Mouse (Mus musculus): ENCODE data around the gene Mmp14. TPM values are rescaled to one million over a fixed set of nuclear protein-coding genes. Genes with fewer than 3 reads are reported as not detected.

Gene Mmp14
- total and polyA plus RNA-seq, 3 experiments, result 28.6 to 108 (median 60.4) TPM

DNA sequence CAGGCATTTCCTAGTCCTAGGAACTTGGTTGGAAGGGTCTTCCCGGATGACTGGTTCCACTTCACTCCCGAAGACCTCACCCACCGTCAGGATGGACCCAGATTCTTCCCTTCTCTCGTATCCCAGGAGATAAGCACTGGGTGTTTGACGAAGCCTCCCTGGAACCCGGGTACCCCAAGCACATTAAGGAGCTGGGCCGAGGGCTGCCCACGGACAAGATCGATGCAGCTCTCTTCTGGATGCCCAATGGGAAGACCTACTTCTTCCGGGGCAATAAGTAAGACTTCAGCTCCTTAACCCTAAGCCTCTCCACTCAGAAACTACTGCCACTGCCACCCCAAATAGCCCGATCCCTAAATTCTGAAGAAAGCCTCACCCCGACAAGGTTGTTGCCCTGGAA, 7.7 kb downstream of the Mmp14 start:
- Histone ChIP-seq H3K9me3 (replicated peaks) (no peaks in the 10 kb centered on the region), H3K4me1 (ENCODE audit: insufficient read depth, low read depth, low read length) (peaks cover 73% of the 10 kb centered on the region), H3K4me3 (ENCODE audit: low read depth, low read length) (no peak overlapping the region), H3K27me3 (ENCODE audit: insufficient read depth, low read length) (peaks cover 3% of the 10 kb centered on the region; the same call in 1 of the 2 replicates), H3K36me3 (replicated peaks) (peaks cover 96% of the 10 kb centered on the region)
- TF ChIP-seq TAL1 (conservative IDR thresholded peaks at IDR 0.05; ENCODE audit: low read depth, low read length) (no peak), GATA1 (IDR thresholded peaks at IDR 0.05; ENCODE audit: borderline replicate concordance, low read length) (no peak), GATA2 (IDR thresholded peaks at IDR 0.05; ENCODE audit: borderline replicate concordance, low read depth, low read length) (no peak), CTCF (IDR thresholded peaks at IDR 0.05; ENCODE audit: low read depth, low read length) (no peak)
- ATAC-seq (ENCODE audit: extremely low read depth, insufficient number of reproducible peaks, low FRiP score, poor library complexity, severe bottlenecking) (no peak), DNase-seq (ENCODE audit: low spot score) (no peak)

DNA sequence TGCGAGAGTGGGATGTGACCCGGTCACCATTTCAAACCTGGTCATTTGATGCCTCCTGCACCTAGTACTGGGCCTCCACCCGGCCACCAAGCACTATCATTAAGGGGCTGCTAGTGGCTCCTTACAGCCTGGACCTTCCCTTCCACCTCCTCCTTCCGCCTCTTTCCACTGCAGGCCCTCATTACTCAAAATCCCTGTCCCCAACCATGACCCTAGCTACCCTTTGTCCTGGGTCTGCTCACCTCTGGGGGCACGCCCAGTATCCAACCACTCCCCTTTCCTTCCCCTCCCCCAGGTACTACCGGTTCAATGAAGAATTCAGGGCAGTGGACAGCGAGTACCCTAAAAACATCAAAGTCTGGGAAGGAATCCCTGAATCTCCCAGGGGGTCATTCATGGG, 8.2 kb downstream of the Mmp14 start:
- TF ChIP-seq GATA1 (IDR thresholded peaks at IDR 0.05; ENCODE audit: borderline replicate concordance, low read length), result no peak
- TF ChIP-seq TAL1 (conservative IDR thresholded peaks at IDR 0.05; ENCODE audit: low read depth, low read length), result no peak
- TF ChIP-seq GATA2 (IDR thresholded peaks at IDR 0.05; ENCODE audit: borderline replicate concordance, low read depth, low read length), result no peak
- TF ChIP-seq CTCF (IDR thresholded peaks at IDR 0.05; ENCODE audit: low read depth, low read length), result no peak
- TF ChIP-seq POLR2AphosphoS5 (IDR thresholded peaks at IDR 0.05; ENCODE audit: insufficient replicate concordance, low read depth, low read length), result no peak
- no peaks in the 10 kb centered on the region for H3K9me3 ChIP-seq (replicated peaks)
- peaks cover 73% of the 10 kb centered on the region for H3K4me1 ChIP-seq (ENCODE audit: insufficient read depth, low read depth, low read length)
- no peak overlapping the region for H3K4me3 ChIP-seq (ENCODE audit: low read depth, low read length)
- ATAC-seq (ENCODE audit: extremely low read depth, insufficient number of reproducible peaks, low FRiP score, poor library complexity, severe bottlenecking), result no peak
- peaks cover 96% of the 10 kb centered on the region for H3K36me3 ChIP-seq (replicated peaks)
- no peak for DNase-seq (ENCODE audit: low spot score)
- H3K27me3 ChIP-seq (ENCODE audit: insufficient read depth, low read length), result peaks cover 3% of the 10 kb centered on the region; the same call in 1 of the 2 replicates

DNA sequence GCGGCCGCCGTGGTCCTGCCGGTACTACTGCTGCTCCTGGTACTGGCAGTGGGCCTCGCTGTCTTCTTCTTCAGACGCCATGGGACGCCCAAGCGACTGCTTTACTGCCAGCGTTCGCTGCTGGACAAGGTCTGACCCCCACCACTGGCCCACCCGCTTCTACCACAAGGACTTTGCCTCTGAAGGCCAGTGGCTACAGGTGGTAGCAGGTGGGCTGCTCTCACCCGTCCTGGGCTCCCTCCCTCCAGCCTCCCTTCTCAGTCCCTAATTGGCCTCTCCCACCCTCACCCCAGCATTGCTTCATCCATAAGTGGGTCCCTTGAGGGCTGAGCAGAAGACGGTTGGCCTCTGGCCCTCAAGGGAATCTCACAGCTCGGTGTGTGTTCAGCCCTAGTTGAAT, 9.1 kb downstream of the Mmp14 start:
- H3K9me3 ChIP-seq (replicated peaks), result no peaks in the 10 kb centered on the region
- H3K36me3 ChIP-seq (replicated peaks), result peaks cover 92% of the 10 kb centered on the region
- no peak for DNase-seq (ENCODE audit: low spot score)
- no peak for TF ChIP-seq GATA1 (IDR thresholded peaks at IDR 0.05; ENCODE audit: borderline replicate concordance, low read length)
- no peak for TF ChIP-seq POLR2AphosphoS5 (IDR thresholded peaks at IDR 0.05; ENCODE audit: insufficient replicate concordance, low read depth, low read length)
- TF ChIP-seq TAL1 (conservative IDR thresholded peaks at IDR 0.05; ENCODE audit: low read depth, low read length), result no peak
- no peak for TF ChIP-seq CTCF (IDR thresholded peaks at IDR 0.05; ENCODE audit: low read depth, low read length)
- peaks cover 74% of the 10 kb centered on the region for H3K4me1 ChIP-seq (ENCODE audit: insufficient read depth, low read depth, low read length)
- ATAC-seq (ENCODE audit: extremely low read depth, insufficient number of reproducible peaks, low FRiP score, poor library complexity, severe bottlenecking), result no peak
- peak overlapping the region; percentile 23; the same call in 1 of the 2 replicates for H3K4me3 ChIP-seq (ENCODE audit: low read depth, low read length)
- H3K27me3 ChIP-seq (ENCODE audit: insufficient read depth, low read length), result peaks cover 3% of the 10 kb centered on the region; the same call in 1 of the 2 replicates

DNA sequence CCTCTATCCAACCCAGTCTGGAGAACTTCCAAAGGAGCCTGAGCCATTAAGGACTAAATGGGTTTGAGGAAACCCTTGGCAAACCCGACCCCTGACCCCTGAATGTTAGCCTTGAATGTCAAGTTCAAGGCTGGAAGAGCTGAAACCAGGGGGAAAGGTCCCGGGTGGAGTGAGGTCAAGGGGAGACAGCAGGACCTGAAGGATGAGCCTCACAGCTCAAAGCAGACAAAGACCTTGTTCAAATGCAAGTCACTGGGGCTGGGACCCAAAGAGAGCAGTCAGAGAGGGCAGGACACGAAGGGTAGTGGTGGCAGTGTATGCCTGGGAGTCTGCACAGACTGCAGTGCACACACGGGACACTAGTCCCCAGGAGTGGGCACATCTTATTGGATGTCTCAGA, 10.0 kb downstream of the Mmp14 start:
- DNase-seq (ENCODE audit: low spot score) (no peak), ATAC-seq (ENCODE audit: extremely low read depth, insufficient number of reproducible peaks, low FRiP score, poor library complexity, severe bottlenecking) (no peak)
- Histone ChIP-seq H3K9me3 (replicated peaks) (no peaks in the 10 kb centered on the region), H3K27me3 (ENCODE audit: insufficient read depth, low read length) (peaks cover 3% of the 10 kb centered on the region; the same call in 1 of the 2 replicates), H3K4me3 (ENCODE audit: low read depth, low read length) (no peak overlapping the region), H3K4me1 (ENCODE audit: insufficient read depth, low read depth, low read length) (peaks cover 73% of the 10 kb centered on the region), H3K36me3 (replicated peaks) (peaks cover 87% of the 10 kb centered on the region)
- TF ChIP-seq GATA2 (IDR thresholded peaks at IDR 0.05; ENCODE audit: borderline replicate concordance, low read depth, low read length), result no peak
- TF ChIP-seq TAL1 (conservative IDR thresholded peaks at IDR 0.05; ENCODE audit: low read depth, low read length), result no peak
- no peak for TF ChIP-seq GATA1 (IDR thresholded peaks at IDR 0.05; ENCODE audit: borderline replicate concordance, low read length)
- TF ChIP-seq CTCF (IDR thresholded peaks at IDR 0.05; ENCODE audit: low read depth, low read length), result no peak
- no peak for TF ChIP-seq POLR2AphosphoS5 (IDR thresholded peaks at IDR 0.05; ENCODE audit: insufficient replicate concordance, low read depth, low read length)

GRCm38 (mm10) chr14:54442548-54442947, 11.1 kb downstream of the Mmp14 start:
- Histone ChIP-seq H3K4me1 (ENCODE audit: insufficient read depth, low read depth, low read length) (peaks cover 73% of the 10 kb centered on the region), H3K27me3 (ENCODE audit: insufficient read depth, low read length) (peaks cover 3% of the 10 kb centered on the region; the same call in 1 of the 2 replicates), H3K4me3 (ENCODE audit: low read depth, low read length) (no peak overlapping the region), H3K9me3 (replicated peaks) (no peaks in the 10 kb centered on the region), H3K36me3 (replicated peaks) (peaks cover 75% of the 10 kb centered on the region)
- TF ChIP-seq GATA1 (IDR thresholded peaks at IDR 0.05; ENCODE audit: borderline replicate concordance, low read length), result no peak
- no peak for TF ChIP-seq CTCF (IDR thresholded peaks at IDR 0.05; ENCODE audit: low read depth, low read length)
- TF ChIP-seq GATA2 (IDR thresholded peaks at IDR 0.05; ENCODE audit: borderline replicate concordance, low read depth, low read length), result no peak
- TF ChIP-seq TAL1 (conservative IDR thresholded peaks at IDR 0.05; ENCODE audit: low read depth, low read length), result no peak
- TF ChIP-seq POLR2AphosphoS5 (IDR thresholded peaks at IDR 0.05; ENCODE audit: insufficient replicate concordance, low read depth, low read length), result no peak
- DNase-seq (ENCODE audit: low spot score) (no peak), ATAC-seq (ENCODE audit: extremely low read depth, insufficient number of reproducible peaks, low FRiP score, poor library complexity, severe bottlenecking) (no peak)

DNA sequence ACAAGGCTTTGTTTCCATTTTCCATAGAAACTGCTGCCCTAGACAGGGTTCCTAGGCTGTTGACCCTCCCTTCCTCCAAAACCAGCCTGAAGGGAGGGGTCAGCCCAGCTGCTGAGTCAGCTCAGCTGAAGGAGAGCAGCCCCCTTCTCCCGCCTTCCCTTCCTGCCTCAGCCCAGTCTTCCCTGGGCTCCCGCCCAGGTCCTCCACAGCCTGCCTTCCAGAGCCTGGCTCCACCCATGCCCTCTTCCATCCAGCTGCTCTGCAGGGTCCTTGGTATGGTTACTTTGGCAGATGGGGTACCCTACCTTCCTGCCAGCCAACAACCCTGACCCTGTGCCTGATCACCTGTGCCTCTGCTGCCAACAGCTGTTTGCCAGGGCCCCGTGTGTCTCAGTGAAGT, 11.8 kb downstream of the Mmp14 start:
- TF ChIP-seq TAL1 (conservative IDR thresholded peaks at IDR 0.05; ENCODE audit: low read depth, low read length) (no peak), CTCF (IDR thresholded peaks at IDR 0.05; ENCODE audit: low read depth, low read length) (no peak), POLR2AphosphoS5 (IDR thresholded peaks at IDR 0.05; ENCODE audit: insufficient replicate concordance, low read depth, low read length) (no peak), GATA2 (IDR thresholded peaks at IDR 0.05; ENCODE audit: borderline replicate concordance, low read depth, low read length) (no peak), GATA1 (IDR thresholded peaks at IDR 0.05; ENCODE audit: borderline replicate concordance, low read length) (no peak)
- Histone ChIP-seq H3K4me1 (ENCODE audit: insufficient read depth, low read depth, low read length) (peaks cover 76% of the 10 kb centered on the region), H3K4me3 (ENCODE audit: low read depth, low read length) (no peak overlapping the region), H3K36me3 (replicated peaks) (peaks cover 70% of the 10 kb centered on the region), H3K27me3 (ENCODE audit: insufficient read depth, low read length) (peaks cover 3% of the 10 kb centered on the region; the same call in 1 of the 2 replicates), H3K9me3 (replicated peaks) (no peaks in the 10 kb centered on the region)
- DNase-seq (ENCODE audit: low spot score) (no peak), ATAC-seq (ENCODE audit: extremely low read depth, insufficient number of reproducible peaks, low FRiP score, poor library complexity, severe bottlenecking) (no peak)
